Mouse (Mus musculus) telencephalon, adult 2 months (tissue): Measurements from ENCODE around the gene Ltb.

Experiments
- DNase-seq: peaks from one replicate; pipeline ENCODE4 v3.0.0-alpha.2; 2011; ENCODE audit warnings: low read depth, low spot score

Gene Ltb

GRCm38 (mm10) chr17:35164568-35165450 lies 29.4 kb upstream of the Ltb start, which contains the start of gene Prrc2a:
Prrc2a (minus strand) TSS chr17:35164897.
- peak; percentile 100 for DNase-seq

GRCm38 (mm10) chr17:35165451-35166155 lies 28.6 kb upstream of the Ltb start:
- DNase-seq, result no peak

DNA sequence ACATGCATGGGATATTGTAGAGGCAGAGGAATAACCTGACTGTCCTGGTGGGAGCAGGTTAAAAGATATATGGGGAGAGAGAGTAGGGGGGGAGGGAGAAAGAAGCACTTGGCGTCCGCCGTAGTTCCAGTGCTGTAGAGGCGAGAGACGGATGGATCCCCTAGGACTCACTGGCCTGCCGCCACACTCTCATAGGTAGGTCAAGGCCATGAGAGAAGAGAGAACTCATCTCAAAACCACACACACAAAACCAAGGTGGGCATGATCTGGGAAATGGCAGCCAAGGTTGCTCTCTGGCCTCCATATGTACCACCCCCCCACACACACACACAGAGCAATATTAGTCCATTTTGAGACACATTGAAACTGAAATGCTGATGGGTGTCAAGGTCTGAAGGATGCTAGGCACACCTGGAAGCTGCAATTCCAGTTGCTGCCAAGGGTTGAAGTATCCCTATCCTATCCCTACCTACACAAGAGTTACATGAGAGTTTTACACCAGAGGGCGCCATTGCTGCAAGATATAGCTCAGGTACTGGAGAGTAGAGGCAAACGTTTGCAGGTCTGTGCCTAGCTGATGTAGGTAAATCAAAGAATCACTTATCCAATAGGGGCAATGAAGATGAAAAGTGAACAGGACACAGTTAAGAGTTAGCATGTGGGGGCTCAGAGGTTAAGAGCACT lies 27.7 kb upstream of the Ltb start:
- DNase-seq, result peak; percentile 67

DNA sequence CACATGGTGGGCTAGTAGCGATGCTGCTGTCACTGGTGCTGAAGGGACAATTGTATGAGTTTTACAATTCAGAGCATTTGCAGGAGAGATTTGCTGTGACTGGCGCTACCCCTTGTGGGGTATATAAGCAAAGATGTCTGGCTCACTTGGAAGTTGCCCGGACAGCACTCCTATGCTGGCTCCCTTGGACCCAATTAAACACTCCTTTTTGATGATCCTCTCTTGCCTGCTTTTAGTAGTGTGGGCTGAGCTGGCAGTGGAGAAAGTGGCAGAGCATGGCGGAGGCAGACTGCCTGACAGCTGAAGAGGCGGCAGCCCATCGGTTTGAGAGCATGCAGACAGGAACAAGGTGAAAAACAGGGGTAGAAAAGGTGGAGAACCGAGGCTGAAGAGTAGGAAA lies 26.4 kb upstream of the Ltb start:
- DNase-seq, result no peak

GRCm38 (mm10) chr17:35168541-35169207 lies 25.6 kb upstream of the Ltb start:
- peak; percentile 68 for DNase-seq

DNA sequence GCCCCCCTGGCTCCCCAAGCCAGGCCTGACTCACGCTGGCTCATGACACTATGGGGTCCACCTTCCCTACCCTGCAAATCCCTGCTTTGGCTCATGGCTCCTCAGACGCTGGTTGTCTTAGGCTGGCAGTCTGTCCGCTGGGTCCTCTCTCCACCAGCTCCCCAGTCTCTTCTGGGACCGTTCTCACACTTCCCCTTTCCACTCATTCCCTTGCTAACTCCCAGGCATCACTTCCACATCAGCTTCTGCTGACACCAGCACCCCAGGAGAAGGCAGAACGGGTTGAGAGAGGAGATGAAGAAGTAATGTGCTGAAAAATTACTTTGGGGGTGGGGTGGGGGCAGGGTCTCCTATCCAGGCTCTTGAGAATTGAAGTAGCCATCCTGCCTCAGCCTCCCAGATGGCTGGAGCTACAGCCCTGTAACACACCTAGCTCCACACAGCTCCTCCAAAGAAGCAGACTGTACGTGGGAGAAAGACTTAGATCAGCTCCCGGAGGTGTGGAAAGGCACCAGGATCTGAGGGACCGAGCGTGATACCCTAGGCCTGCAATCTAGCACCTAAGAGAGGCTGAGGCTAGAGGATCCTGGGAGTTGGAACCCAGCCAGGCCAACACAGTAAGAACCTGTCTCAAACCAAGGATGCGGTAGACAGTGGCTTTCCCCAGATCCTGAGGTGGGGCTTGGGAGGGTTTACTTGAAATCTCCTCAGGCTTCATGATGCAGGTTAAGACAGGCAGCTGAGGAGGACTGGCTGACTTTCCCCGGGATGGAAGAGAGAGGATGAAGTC lies 21.6 kb upstream of the Ltb start:
- peak; percentile 69 for DNase-seq

DNA sequence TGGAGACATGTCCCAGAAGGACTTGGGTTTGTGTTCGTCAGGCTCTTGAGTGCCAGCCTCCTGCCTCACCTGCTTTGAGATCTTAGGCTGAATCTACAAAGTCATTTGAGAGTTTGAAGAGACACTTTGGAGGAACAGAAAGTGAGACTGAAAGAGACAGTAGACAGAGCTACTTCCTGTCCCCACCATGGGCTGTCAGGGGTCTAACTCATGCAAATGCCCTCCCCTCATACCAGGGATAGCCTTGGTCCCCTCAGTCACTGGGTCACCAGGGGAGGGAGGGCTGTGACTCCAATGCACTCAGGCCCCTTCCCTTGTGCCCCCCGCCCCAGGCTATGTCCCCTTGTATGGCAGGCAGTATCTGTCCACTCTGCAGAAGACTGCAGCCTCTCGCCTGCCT lies 20.9 kb upstream of the Ltb start:
- no peak for DNase-seq

DNA sequence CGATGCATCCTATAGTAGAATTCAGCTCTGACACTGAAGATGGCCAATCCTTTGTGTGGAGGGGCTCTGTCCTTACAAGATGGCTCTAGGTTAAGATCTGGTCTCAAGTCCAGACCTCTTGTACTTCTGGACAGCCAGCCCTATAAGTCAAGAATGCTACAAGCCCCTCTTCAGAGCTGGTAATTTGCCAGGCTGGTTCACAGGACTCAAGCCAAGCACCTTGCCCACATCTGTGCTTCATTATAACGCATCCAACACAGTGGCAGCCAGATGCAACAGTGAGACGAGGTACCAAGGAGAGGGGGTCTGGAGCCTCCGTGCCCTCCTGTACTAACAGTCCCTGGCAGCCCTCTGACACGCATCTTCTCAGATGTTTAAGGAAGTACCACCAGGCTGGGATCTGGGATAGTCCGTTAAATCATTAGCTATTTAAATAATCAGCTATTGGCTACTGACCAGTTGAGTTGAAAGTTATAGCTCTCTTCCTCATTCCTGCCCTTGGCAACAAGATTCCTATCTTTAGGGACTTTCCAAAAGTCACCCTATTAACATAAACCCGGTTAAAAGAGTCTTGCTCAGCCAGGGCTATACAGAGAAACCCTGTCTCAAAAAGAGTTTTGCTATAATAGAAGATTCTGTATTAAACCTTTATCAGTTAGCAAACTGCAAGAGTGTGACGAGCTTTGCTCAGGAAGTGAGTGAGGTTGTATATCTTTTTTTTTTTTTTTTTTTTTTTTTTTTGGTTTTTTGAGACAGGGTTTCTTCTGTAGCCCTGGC lies 19.9 kb upstream of the Ltb start:
- DNase-seq, result no peak

DNA sequence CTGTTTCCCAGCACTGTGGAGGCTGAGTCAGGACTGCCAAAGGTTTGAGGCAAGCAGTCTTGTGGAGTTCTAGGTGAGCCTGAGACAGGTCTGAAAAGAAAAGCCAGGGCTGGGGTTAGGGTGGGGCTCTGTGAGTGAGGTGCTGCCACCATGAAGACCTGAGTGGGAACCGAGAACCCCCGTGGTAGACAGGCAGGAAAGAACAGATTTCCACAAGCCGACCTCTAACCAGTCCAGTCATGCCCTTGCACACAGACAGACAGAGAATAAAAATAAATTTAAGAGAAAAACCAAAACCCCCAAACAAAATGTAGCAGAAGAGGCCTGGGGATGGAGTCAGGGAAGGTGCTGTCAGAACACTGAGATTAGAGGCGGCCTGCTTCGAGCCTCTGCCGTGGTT lies 18.9 kb upstream of the Ltb start:
- no peak for DNase-seq

DNA sequence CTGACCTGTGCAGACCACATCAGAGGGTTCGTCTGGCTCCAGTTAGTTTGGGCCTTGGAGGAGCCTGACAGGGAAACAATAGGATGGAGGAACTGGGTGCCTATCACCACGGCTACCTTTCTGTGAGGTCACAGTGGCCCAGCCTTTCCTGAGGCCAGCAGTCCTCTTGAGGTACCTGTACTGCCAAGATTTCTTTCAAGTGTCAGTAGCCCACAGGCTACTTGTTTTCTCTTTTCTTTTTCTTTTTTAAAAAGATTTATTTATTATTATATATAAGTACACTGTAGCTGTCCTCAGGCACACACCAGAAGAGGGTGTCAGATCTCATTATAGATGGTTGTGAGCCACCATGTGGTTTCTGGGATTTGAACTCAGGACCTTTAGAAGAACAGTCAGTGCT lies 18.3 kb upstream of the Ltb start, which contains the start of gene Aif1:
Gene Aif1, minus strand, starts transcription at position 101 of the 400 bp plus-strand sequence.
- DNase-seq, result no peak

DNA sequence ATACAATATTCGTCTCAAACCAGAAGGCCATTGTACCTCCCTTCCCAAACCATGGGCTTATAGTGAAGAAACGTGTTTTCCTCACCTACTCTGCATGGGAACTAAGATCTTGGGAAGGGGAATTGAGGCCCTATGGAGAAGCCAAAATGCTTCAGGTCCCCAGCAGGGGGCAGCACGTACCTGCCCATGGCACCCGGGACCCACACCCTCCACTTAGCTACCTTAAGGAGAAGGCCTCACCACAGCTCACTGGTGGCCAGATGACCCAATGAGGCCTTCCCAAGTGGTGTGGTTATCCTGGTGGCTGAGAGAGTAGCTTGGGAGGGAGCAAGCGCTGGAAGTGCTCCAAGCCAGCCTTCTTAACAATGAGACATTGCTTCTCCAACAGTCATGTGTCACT lies 15.7 kb upstream of the Ltb start:
- DNase-seq, result no peak

DNA sequence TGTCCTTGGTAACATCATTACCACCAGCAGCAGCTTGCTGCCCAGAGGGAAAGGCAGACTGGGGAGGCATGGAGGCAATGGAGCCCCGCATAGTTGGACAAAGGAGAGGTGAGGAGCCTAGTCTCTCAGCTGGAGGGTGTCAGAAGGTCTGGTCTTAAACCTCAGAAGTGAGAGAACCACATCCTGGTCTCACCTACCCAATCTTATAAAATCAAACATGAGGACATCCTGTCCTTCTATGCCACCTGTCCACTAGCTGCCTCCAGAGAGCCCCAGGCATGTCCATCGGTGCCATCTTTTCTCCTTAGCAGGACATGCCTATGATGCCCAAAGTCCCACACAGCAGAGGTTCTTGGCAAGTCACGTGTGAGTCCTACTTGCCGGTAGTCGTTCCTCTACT lies 14.1 kb upstream of the Ltb start:
- no peak for DNase-seq

GRCm38 (mm10) chr17:35185639-35186611 lies 8.3 kb upstream of the Ltb start:
- DNase-seq, result no peak

GRCm38 (mm10) chr17:35186681-35187080 lies 7.6 kb upstream of the Ltb start:
- DNase-seq, result no peak

DNA sequence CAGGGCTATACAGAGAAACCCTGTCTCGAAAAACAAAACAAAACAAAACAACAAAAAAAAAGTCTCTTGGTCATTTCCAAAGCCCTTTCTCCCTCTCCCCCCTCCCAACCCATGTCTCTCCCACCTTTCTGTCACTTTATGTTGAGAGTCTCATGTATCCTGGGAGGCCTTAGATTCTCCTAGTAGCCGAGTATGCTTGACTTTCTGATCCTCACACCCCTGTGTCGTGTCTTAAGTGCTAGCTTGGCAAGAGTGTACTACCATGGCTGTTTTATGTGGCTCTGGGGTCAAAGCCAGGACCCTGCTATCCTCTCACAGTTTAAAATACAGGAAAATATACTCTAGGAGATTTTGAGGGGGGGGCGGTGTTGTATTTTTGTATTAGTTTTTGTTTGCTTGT lies 6.9 kb upstream of the Ltb start:
- DNase-seq, result no peak

DNA sequence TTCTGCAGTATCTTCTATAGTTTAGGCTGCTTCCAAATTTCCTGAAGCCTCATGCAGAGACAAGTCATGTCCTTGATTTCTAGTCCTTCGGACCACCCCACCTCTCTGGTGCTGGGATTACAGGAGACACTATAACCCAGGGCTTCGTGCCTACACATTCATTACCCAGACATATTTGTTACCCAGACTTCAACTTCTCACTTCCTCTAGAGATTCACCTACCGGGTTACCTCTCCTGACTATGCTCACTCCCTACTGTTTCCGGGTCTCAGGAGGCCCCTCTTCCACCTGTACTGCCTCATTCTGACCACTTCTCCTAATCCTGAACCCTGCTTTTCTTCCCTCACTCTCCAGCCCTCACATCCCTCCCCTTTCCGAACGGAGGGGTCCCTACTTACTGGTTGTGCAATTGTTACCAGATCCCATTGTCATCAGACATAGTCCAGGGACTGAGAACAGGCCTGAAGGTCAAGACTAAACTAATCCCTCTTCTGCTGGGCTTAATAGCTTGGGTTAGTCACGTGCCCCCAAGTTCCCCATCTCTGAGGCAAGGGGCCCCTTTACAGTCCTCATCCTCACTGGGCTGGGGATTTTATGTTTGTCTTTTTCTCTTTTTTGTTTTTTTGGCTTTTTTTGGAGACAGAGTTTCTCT lies 6.2 kb upstream of the Ltb start, which contains the start of gene Lst1:
Gene Lst1, minus strand, starts transcription at position 481 of the 652 bp plus-strand sequence.
- DNase-seq, result no peak

GRCm38 (mm10) chr17:35189186-35189585 lies 5.1 kb upstream of the Ltb start:
- no peak for DNase-seq

DNA sequence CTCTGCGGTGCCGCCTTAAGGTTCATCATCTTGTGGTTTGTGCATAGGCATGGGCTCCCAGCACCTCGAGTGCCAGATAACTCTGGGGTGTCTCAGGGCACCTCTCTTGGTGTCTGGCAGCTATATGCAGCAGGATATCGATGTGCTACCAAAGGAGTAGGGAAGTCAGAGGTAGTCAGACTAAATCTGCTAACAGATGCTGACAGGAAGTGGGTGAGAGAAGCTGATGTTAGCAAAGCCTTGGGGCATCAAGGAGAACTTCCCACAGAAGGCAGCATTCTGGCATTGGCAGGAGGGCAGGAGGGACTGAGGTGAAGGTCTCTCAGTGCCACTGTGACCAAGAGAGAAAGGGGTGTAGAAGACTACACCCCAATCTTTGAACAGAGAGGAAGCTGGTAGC lies 4.1 kb upstream of the Ltb start:
- DNase-seq, result no peak
